Mouse (Mus musculus) ES-Bruce4 (cell line): ENCODE data around the gene Cmas. TPM values are rescaled to one million over a fixed set of nuclear protein-coding genes. Genes with fewer than 3 reads are reported as not detected.

Experiments
- H3K27ac ChIP-seq: 2 replicates; pipeline ENCODE4 v1.5.1; 2012; ENCODE audit warnings: low read length, inconsistent platforms; ENCODE audit not compliant: insufficient read depth
- H3K27me3 ChIP-seq: 2 replicates; pipeline ENCODE4 v1.6.1; 2012; ENCODE audit warnings: mild to moderate bottlenecking, low read length, inconsistent platforms; ENCODE audit not compliant: control insufficient read depth, poor library complexity, insufficient read depth, severe bottlenecking
- H3K36me3 ChIP-seq: 2 replicates; pipeline ENCODE4 v1.6.1; 2012; ENCODE audit warnings: inconsistent platforms, mild to moderate bottlenecking, low read length, moderate library complexity; ENCODE audit not compliant: control insufficient read depth, poor library complexity, insufficient read depth, severe bottlenecking
- H3K4me1 ChIP-seq: one replicate; pipeline ENCODE4 v1.8.1; 2011; ENCODE audit warnings: low read length; ENCODE audit not compliant: control insufficient read depth, insufficient read depth
- H3K4me3 ChIP-seq: 2 replicates; pipeline ENCODE4 v1.5.1; 2011; ENCODE audit warnings: low read depth, mild to moderate bottlenecking, low read length
- H3K9ac ChIP-seq: 2 replicates; pipeline ENCODE4 v1.6.1; 2012; ENCODE audit warnings: low read depth, mild to moderate bottlenecking, inconsistent platforms; ENCODE audit not compliant: poor library complexity, severe bottlenecking
- H3K9me3 ChIP-seq: replicated peaks from 2 replicates; pipeline ENCODE4 v1.6.1; 2012; ENCODE audit warnings: mild to moderate bottlenecking, low read length, inconsistent platforms; ENCODE audit not compliant: control insufficient read depth, poor library complexity, insufficient read depth, severe bottlenecking
- CTCF ChIP-seq: IDR thresholded peaks from one replicate; pipeline ENCODE4 v1.8.1; 2011; ENCODE audit warnings: low read depth, low read length
- EP300 ChIP-seq: IDR thresholded peaks from 2 replicates; pipeline ENCODE4 v1.6.1; 2011; ENCODE audit warnings: low read depth, low read length; ENCODE audit not compliant: insufficient read depth
- POLR2A ChIP-seq: IDR thresholded peaks from one replicate; pipeline ENCODE4 v1.8.1; 2011; ENCODE audit warnings: low read length; ENCODE audit not compliant: insufficient read depth
- polyA plus RNA-seq: library from polyadenylated mRNA; stranded (reverse); fragments of >200 nt; gene quantifications from 2 replicates; pipeline ENCODE4 v1.2.4, GENCODE M21; 2011; ENCODE audit warnings: low read depth; ENCODE audit not compliant: missing spikeins, insufficient read depth, insufficient read length

Gene Cmas
- polyA plus RNA-seq, 1 experiment = 81.6 TPM

- Histone ChIP-seq H3K9ac (no peak overlapping the region), H3K9me3 (no peaks in the 10 kb centered on the region), H3K36me3 (no peaks in the 10 kb centered on the region), H3K27me3 (no peaks in the 10 kb centered on the region), H3K27ac (no peak overlapping the region), H3K4me3 (no peak overlapping the region), H3K4me1 (no peaks in the 10 kb centered on the region)
- TF ChIP-seq POLR2A (no peak), EP300 (no peak), CTCF (no peak)
Observed at GRCm38 (mm10) chr6:142717186-142717585, 39.3 kb upstream of the Cmas start.

- TF ChIP-seq CTCF (no peak), POLR2A (no peak), EP300 (no peak)
- H3K27me3 ChIP-seq = no peaks in the 10 kb centered on the region
- no peak overlapping the region for H3K4me3 ChIP-seq
- H3K36me3 ChIP-seq = no peaks in the 10 kb centered on the region
- H3K27ac ChIP-seq = no peak overlapping the region
- H3K9ac ChIP-seq = no peak overlapping the region
- no peaks in the 10 kb centered on the region for H3K9me3 ChIP-seq
- no peaks in the 10 kb centered on the region for H3K4me1 ChIP-seq
Observed at GRCm38 (mm10) chr6:142718167-142718566, 38.3 kb upstream of the Cmas start.

- Histone ChIP-seq H3K27ac (no peak overlapping the region), H3K4me3 (no peak overlapping the region), H3K27me3 (no peaks in the 10 kb centered on the region), H3K9me3 (no peaks in the 10 kb centered on the region), H3K36me3 (no peaks in the 10 kb centered on the region), H3K9ac (no peak overlapping the region), H3K4me1 (no peaks in the 10 kb centered on the region)
- TF ChIP-seq CTCF (no peak), POLR2A (no peak), EP300 (no peak)
Observed at GRCm38 (mm10) chr6:142720641-142721040, 35.8 kb upstream of the Cmas start.

- Histone ChIP-seq H3K9ac (no peak overlapping the region), H3K27me3 (no peaks in the 10 kb centered on the region), H3K9me3 (no peaks in the 10 kb centered on the region), H3K27ac (no peak overlapping the region), H3K4me3 (no peak overlapping the region), H3K36me3 (no peaks in the 10 kb centered on the region), H3K4me1 (no peaks in the 10 kb centered on the region)
- TF ChIP-seq CTCF = no peak
- no peak for TF ChIP-seq EP300
- no peak for TF ChIP-seq POLR2A
Observed at GRCm38 (mm10) chr6:142721731-142722130, 34.8 kb upstream of the Cmas start.

GRCm38 (mm10) chr6:142726032-142726431 is 30.5 kb upstream of the Cmas start:
- Histone ChIP-seq H3K9ac (no peak overlapping the region), H3K4me1 (no peaks in the 10 kb centered on the region), H3K27me3 (no peaks in the 10 kb centered on the region), H3K36me3 (no peaks in the 10 kb centered on the region), H3K27ac (no peak overlapping the region), H3K9me3 (no peaks in the 10 kb centered on the region), H3K4me3 (no peak overlapping the region)
- no peak for TF ChIP-seq POLR2A
- TF ChIP-seq CTCF = no peak
- no peak for TF ChIP-seq EP300

GRCm38 (mm10) chr6:142732567-142733290 is 23.8 kb upstream of the Cmas start:
- Histone ChIP-seq H3K4me1 (no peaks in the 10 kb centered on the region), H3K9ac (no peak overlapping the region), H3K36me3 (no peaks in the 10 kb centered on the region), H3K27me3 (no peaks in the 10 kb centered on the region), H3K27ac (no peak overlapping the region), H3K9me3 (no peaks in the 10 kb centered on the region), H3K4me3 (no peak overlapping the region)
- no peak for TF ChIP-seq POLR2A
- no peak for TF ChIP-seq CTCF
- TF ChIP-seq EP300 = no peak
